Mouse (Mus musculus) mature B cell (primary cell): ENCODE results near the gene Reps1.

Experiments
- in situ Hi-C: fragments of 300-500 bp; cut with MboI; formaldehyde crosslinking; loops from 2 replicates; pipeline ENCODE4 v1.14.3; 2019

Gene Reps1

GRCm38 (mm10) chr10:18055696-18056390 lies at the start of gene Reps1:
Gene Reps1 (plus strand): TSS chr10:18055861.
- in situ Hi-C loops = no loop called here

GRCm38 (mm10) chr10:18006756-18007155 lies 48.9 kb upstream of the Reps1 start:
- in situ Hi-C loops = no loop called here

DNA sequence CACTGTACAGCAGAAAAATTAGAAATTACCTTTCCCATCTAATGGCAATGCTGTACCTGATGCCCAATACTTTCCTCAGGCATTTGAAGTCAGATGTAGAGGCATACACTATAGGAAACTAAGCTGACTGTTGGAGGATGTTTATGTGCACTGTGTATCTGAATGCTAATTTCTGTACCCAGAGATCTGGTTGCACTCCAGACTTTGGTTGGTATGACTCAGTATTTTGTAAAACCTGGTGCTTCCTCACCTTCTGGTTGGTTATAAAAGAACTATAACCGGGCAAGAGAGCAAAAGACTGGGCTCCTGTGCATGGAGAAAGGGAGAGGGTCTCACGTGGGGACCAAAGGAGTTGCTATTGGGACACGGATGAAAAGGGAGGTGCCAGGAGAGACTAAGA lies 48.4 kb upstream of the Reps1 start:
- in situ Hi-C loops = no loop called here

GRCm38 (mm10) chr10:18008118-18008517 lies 47.5 kb upstream of the Reps1 start:
- in situ Hi-C loops = no loop called here

GRCm38 (mm10) chr10:18009744-18010143 lies 45.9 kb upstream of the Reps1 start:
- in situ Hi-C loops = no loop called here

GRCm38 (mm10) chr10:18011761-18012160 lies 43.9 kb upstream of the Reps1 start:
- in situ Hi-C loops = no loop called here

GRCm38 (mm10) chr10:18020443-18020842 lies 35.2 kb upstream of the Reps1 start:
- in situ Hi-C loops = no loop called here

GRCm38 (mm10) chr10:18020846-18021245 lies 34.8 kb upstream of the Reps1 start:
- in situ Hi-C loops = no loop called here

DNA sequence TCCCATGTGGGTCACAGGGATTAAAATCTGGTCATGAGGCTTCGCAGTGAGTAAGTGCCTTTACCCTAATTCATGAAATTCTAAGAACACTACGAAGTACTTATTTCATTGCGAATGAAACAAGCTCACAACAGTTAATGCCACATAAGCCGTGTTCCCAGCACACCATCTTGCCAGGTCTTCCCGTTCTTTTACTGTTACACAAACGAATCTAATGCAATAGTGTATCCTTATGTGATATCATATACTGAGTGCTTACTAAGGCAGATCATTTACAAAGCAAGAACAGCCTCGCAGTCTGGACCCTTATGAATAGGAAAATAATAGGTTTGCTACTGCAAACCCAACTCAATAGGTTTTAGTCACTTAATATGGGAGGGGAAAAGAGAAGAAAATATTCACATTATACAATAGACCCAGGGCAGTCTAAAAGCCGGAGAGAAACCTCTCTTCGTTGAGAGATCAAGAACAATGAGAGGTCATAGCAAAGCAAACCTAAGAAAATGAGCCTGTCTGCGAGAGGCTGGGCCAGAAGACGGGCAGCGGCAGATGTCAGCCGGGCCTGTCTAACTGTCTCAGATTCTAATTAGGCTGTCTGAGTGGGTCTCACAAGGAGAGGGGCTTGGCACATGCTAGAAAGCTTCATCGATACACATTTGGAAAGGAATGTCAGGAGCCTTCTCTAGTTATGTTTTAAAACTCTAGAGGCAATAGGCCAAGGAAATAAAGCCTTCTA lies 33.9 kb upstream of the Reps1 start:
- in situ Hi-C loops = no loop called here

DNA sequence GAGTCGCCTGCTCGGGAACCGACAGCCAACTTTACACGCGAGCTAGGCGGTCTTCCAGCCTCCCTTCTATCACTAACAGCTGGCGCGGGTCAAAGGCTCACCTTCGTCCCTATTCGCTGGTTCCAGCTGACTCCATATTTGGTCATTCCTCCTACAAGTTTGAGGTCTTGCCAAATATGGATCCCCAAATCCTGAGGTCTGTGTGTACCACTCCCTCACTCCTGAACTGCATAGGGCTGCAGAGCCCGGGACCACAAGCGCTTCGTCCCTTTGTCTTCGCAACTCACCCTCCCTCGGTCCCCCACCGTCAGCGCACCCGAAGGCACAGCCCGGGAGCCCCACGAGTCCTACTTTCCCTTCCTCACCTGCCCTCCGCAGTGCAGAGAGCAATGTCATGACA lies 33.3 kb upstream of the Reps1 start:
- in situ Hi-C loops = no loop called here

DNA sequence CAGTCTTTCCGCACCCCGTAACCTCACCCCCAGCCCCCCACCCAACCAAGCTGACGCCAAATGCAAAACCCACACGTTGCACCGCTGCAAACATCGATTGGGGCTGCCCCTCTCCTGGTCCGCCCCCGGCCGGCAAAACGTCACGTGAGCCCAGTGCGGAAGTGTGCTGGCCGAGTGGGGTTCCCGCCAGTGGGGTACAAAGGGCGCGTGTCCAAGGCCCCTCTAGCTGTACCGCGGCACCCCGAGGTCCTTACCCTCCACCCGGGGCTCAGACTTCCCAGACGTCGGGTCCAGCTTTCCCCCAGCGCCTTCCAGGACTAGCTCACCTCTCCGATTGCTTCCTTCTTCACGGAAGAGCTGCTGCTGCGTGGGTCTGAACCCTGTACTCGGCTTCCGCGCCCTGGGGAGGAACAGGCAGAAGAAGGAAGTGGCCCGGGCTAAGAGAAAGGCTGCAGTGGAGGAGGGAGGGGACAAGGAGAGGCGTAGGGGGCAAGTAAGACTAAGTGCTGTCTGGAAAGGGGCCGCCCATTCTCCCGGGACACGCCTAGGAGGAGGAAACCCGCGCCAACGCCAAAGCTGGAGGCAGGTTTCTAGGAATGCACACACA lies 32.8 kb upstream of the Reps1 start, which contains the start of gene Abracl:
Abracl (minus strand) TSS at position 548 of the 607 bp plus-strand sequence.
- in situ Hi-C loops = no loop called here

DNA sequence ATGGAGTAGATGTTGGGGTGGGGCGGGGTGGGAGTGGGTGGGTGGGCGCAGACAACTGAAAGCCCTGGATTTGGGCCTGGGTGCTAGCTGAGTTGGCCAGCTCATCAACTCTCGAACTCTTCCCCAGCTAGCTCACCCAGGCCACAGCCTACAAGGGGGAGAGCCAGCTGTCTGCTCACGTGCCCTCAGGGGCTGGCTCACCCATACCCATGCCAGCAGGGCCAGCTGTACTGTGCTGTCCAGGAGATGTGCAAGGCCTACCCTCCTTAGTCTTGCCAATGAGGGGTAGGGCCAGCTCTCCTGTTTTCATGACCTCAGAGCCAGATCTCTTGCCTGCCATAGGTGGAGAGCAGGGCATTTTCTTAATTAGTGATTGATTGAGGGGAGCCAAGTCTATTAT lies 21.3 kb upstream of the Reps1 start:
- in situ Hi-C loops = no loop called here

GRCm38 (mm10) chr10:18036849-18037248 lies 18.8 kb upstream of the Reps1 start:
- in situ Hi-C loops = no loop called here

- in situ Hi-C loops = no loop called here
Measured at GRCm38 (mm10) chr10:18046380-18046779, 9.3 kb upstream of the Reps1 start.

- in situ Hi-C loops = no loop called here
Measured at GRCm38 (mm10) chr10:18047380-18048146, 8.1 kb upstream of the Reps1 start.

- in situ Hi-C loops = no loop called here
Measured at GRCm38 (mm10) chr10:18055009-18055695, 509 bp upstream of the Reps1 start.

DNA sequence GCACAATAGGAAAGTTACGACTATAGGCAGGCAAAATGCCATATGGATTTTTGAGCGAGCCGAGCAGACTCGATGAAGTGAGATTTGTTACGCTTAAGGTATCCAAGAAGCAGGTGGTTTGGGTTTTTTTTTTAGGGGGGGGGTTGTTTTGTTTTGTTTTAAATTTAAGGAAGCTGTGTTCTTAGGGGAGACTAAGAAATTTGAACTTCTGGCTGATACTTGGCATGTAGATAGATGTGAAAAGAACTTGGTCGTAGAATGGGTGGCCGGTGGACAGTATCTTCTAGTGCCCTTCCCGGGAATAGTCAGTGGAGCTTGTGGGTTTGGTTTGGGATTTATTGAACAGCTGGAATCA lies 707 bp downstream of the Reps1 start:
- in situ Hi-C loops = no loop called here

DNA sequence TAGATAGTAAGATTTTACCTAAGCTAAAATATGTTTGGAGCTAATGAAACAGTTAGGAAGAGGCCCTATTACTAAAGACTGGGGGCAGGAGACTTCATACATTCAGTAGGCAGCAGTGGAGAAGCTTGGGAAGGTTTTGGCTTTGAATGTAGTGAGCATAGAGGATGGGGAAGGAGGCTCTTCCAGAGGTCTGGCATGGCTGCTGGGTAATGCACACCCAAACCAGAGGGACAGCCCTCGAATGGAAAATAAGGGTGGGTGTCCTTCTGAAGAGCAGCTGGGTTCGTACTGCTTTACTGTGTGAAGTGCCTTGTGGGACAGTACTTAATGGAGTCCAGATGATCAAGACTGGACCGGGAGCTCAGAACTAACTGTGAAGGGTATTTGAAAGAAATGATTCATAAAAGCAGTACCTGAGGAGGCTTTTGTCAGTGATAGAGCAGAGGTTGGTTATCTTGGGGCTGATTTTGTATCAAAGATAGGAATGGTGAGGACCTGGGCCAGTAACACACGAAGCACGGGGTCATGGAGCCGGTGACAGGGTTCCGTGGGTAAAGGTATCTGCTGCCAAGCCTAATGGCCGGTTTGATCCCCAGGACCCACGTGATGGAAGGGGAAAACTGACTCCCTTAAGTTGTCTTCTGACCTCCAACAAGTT lies 3.1 kb downstream of the Reps1 start:
- in situ Hi-C loops = no loop called here

DNA sequence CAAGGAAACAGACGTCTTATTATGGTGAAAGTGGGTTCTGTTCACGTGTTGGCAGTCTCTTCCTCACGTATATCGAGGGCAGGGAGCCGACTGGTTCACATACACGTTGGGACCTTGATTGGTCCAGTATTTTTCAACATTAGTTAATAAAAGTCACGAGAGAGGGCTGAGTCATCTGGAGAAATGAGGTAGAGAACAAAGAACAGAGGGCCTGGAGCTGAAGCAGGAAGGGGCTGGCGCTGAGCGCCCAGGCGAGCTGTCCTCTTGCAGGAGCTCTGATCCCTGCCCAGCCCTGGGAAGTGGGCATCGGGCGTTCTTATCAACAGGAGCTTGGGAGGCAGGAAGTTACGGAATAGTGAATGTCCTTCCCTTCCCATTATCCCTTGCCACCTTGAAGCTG lies 4.1 kb downstream of the Reps1 start:
- in situ Hi-C loops = no loop called here

GRCm38 (mm10) chr10:18060778-18061177 lies 5.1 kb downstream of the Reps1 start:
- in situ Hi-C loops = no loop called here

GRCm38 (mm10) chr10:18061533-18061932 lies 5.9 kb downstream of the Reps1 start:
- in situ Hi-C loops = no loop called here
